Mouse (Mus musculus): ENCODE results near the gene Nlrp4a.
"Not testable (repeated sequence)": the region's sequence is repeated elsewhere in the genome, so short reads cannot be mapped to it uniquely, and the experiment has no call there.

DNA sequence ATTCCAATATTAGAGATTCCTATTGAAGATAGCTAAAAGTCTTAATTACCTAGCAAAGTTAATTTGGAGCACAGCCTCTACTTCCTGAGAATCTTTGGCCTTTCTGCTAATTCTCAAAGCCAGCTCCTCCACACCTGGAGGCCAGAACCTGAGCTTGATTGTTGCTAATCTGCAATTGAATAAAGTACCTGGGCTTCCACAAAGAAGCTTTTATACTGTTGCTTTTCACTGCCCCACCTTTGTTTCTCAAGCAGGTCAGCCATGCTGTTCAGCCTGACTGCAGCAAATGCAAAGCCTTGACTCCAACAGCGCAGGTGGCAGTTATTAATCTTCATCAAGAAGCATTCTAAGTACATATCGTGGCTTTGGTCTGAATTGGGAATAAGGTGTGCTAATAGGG is 43.8 kb upstream of the Nlrp4a start:
- TF ChIP-seq CTCF (conservative IDR thresholded peaks at IDR 0.05; ENCODE audit: low read length): not testable (repeated sequence)
- peak; percentile 26; the same call in 1 of the 2 replicates for TF ChIP-seq POU5F1 (IDR thresholded peaks at IDR 0.05; ENCODE audit: borderline replicate concordance, low read length)
